Mouse (Mus musculus): ENCODE results near the gene Hs6st3. TPM values are rescaled to one million over a fixed set of nuclear protein-coding genes. Genes with fewer than 3 reads are reported as not detected.

Gene Hs6st3
- polyA plus RNA-seq, 1 experiment from 2014 or later = 1.4 TPM

GRCm38 (mm10) chr14:119892922-119893321, 754.8 kb downstream of the Hs6st3 start:
- Histone ChIP-seq H3K36me3 (ENCODE audit: insufficient read depth) (no peaks in the 10 kb centered on the region), H3K9me3 (ENCODE audit: low read depth, low read length) (no peaks in the 10 kb centered on the region), H3K4me1 (ENCODE audit: insufficient read depth) (no peaks in the 10 kb centered on the region), H3K4me3 (ENCODE audit: low read depth, low read length) (no peak overlapping the region), H3K27ac (ENCODE audit: low read depth) (no peak overlapping the region), H3K4me2 (no peak overlapping the region), H3K27me3 (ENCODE audit: insufficient read depth, low read length) (no peaks in the 10 kb centered on the region), H3K9ac (no peak overlapping the region)
- TF ChIP-seq CTCF (IDR thresholded peaks at IDR 0.05; ENCODE audit: low read depth) = no peak
- 90% methylated on average over 8 of the region's 8 CpGs for WGBS
- DNase-seq (no peak), ATAC-seq (ENCODE audit: insufficient read depth) (no peak)

GRCm38 (mm10) chr14:119895097-119895496, 757.0 kb downstream of the Hs6st3 start:
- Histone ChIP-seq H3K36me3 (ENCODE audit: insufficient read depth) (no peaks in the 10 kb centered on the region), H3K27ac (ENCODE audit: low read depth) (no peak overlapping the region), H3K4me1 (ENCODE audit: insufficient read depth) (no peaks in the 10 kb centered on the region), H3K9me3 (ENCODE audit: low read depth, low read length) (no peaks in the 10 kb centered on the region), H3K4me2 (no peak overlapping the region), H3K27me3 (ENCODE audit: insufficient read depth, low read length) (no peaks in the 10 kb centered on the region), H3K9ac (no peak overlapping the region), H3K4me3 (ENCODE audit: low read depth, low read length) (no peak overlapping the region)
- WGBS = 88% methylated on average over 8 of the region's 8 CpGs
- DNase-seq (no peak), ATAC-seq (ENCODE audit: insufficient read depth) (no peak)
- TF ChIP-seq CTCF (IDR thresholded peaks at IDR 0.05; ENCODE audit: low read depth) = no peak

DNA sequence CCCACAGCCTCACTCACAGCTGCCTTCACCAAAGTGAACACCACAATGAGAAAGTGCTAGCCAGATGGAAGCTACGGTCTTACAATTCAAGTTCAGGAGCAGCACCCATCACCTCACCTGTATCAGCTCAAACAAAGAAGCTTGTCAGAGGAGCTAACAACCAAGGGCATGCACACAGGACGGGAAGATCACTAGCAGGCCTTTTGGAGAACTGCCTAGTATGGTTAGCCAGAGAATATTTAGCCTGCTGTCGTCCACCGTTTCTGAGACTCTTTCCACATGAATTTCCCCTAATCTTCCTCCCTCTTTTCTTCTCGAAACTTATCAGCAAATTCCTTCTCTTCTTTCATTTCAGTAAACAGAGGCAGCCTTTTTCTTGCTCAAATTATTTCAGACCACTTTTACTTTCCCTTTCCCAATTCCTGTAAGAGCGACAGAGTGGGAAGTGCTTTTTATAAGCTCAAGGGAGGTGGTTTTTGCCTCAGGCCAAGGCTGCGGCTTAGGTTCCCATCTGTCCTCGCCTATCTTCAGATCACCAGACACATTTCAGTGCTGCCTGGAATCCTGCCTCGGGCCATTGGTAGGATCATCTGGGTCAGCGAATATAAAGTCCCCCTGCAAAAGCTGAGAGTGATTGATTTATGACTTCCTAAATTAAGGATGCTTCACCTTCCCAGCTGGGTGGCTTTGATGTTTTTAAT, 757.8 kb downstream of the Hs6st3 start:
- H3K9ac ChIP-seq = no peak overlapping the region
- ATAC-seq (ENCODE audit: insufficient read depth) (no peak), DNase-seq (no peak)
- no peak for TF ChIP-seq CTCF (IDR thresholded peaks at IDR 0.05; ENCODE audit: low read depth)
- H3K36me3 ChIP-seq (ENCODE audit: insufficient read depth) = no peaks in the 10 kb centered on the region
- no peak overlapping the region for H3K27ac ChIP-seq (ENCODE audit: low read depth)
- H3K4me2 ChIP-seq = no peak overlapping the region
- H3K27me3 ChIP-seq (ENCODE audit: insufficient read depth, low read length) = no peaks in the 10 kb centered on the region
- no peaks in the 10 kb centered on the region for H3K9me3 ChIP-seq (ENCODE audit: low read depth, low read length)
- no peak overlapping the region for H3K4me3 ChIP-seq (ENCODE audit: low read depth, low read length)
- WGBS = 51% methylated on average over 10 of the region's 10 CpGs
- H3K4me1 ChIP-seq (ENCODE audit: insufficient read depth) = no peaks in the 10 kb centered on the region

- no peaks in the 10 kb centered on the region for H3K27me3 ChIP-seq (ENCODE audit: insufficient read depth, low read length)
- no peak overlapping the region for H3K9ac ChIP-seq
- TF ChIP-seq CTCF (IDR thresholded peaks at IDR 0.05; ENCODE audit: low read depth) = no peak
- no peaks in the 10 kb centered on the region for H3K9me3 ChIP-seq (ENCODE audit: low read depth, low read length)
- H3K27ac ChIP-seq (ENCODE audit: low read depth) = no peak overlapping the region
- H3K4me1 ChIP-seq (ENCODE audit: insufficient read depth) = no peaks in the 10 kb centered on the region
- H3K4me3 ChIP-seq (ENCODE audit: low read depth, low read length) = no peak overlapping the region
- no peak for DNase-seq
- ATAC-seq (ENCODE audit: insufficient read depth) = no peak
- H3K4me2 ChIP-seq = no peak overlapping the region
- no peaks in the 10 kb centered on the region for H3K36me3 ChIP-seq (ENCODE audit: insufficient read depth)
Measured at GRCm38 (mm10) chr14:119902486-119902885, 764.3 kb downstream of the Hs6st3 start.

GRCm38 (mm10) chr14:119908032-119908675, 770.0 kb downstream of the Hs6st3 start:
- H3K36me3 ChIP-seq (ENCODE audit: insufficient read depth) = no peaks in the 10 kb centered on the region
- WGBS = 43% methylated on average over 13 of the region's 13 CpGs
- no peak overlapping the region for H3K9ac ChIP-seq
- peak overlapping the region; percentile 39; the same call in 1 of the 2 replicates for H3K27ac ChIP-seq (ENCODE audit: low read depth)
- H3K27me3 ChIP-seq (ENCODE audit: insufficient read depth, low read length) = no peaks in the 10 kb centered on the region
- no peak overlapping the region for H3K4me3 ChIP-seq (ENCODE audit: low read depth, low read length)
- peak; percentile 67 for ATAC-seq (ENCODE audit: insufficient read depth)
- peak overlapping the region; percentile 12 for H3K4me2 ChIP-seq
- peak; percentile 56 for DNase-seq
- TF ChIP-seq CTCF (IDR thresholded peaks at IDR 0.05; ENCODE audit: low read depth) = no peak
- H3K9me3 ChIP-seq (ENCODE audit: low read depth, low read length) = no peaks in the 10 kb centered on the region
- 0 out of 2 replicates have a peak, but pooled peaks cover 2% of the 10 kb centered on the region for H3K4me1 ChIP-seq (ENCODE audit: insufficient read depth)

DNA sequence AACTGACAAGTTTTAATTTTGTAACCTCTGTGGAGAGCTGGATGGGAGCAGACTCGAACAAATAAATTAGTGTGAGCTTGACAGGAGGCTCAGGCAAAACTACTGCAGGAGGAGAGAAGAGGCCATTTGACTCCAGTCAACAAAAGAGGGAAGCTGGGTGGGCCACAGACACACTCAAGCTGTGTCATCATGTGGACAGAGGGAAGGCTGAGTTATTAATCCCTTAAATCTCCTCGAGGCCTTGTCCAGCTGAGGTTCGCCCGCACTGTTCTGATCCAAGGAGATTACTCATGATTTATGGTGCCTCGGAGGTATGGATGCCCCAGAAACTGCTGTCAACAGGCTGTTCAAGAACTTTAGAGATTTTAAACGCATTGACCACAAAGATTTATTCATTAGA, 776.4 kb downstream of the Hs6st3 start:
- TF ChIP-seq CTCF (IDR thresholded peaks at IDR 0.05; ENCODE audit: low read depth) = no peak
- Histone ChIP-seq H3K27me3 (ENCODE audit: insufficient read depth, low read length) (no peaks in the 10 kb centered on the region), H3K9ac (no peak overlapping the region), H3K4me1 (ENCODE audit: insufficient read depth) (no peaks in the 10 kb centered on the region), H3K4me3 (ENCODE audit: low read depth, low read length) (no peak overlapping the region), H3K27ac (ENCODE audit: low read depth) (no peak overlapping the region), H3K36me3 (ENCODE audit: insufficient read depth) (no peaks in the 10 kb centered on the region), H3K4me2 (no peak overlapping the region), H3K9me3 (ENCODE audit: low read depth, low read length) (no peaks in the 10 kb centered on the region)
- 51% methylated on average over 6 of the region's 6 CpGs for WGBS
- no peak for ATAC-seq (ENCODE audit: insufficient read depth)
- DNase-seq = no peak

DNA sequence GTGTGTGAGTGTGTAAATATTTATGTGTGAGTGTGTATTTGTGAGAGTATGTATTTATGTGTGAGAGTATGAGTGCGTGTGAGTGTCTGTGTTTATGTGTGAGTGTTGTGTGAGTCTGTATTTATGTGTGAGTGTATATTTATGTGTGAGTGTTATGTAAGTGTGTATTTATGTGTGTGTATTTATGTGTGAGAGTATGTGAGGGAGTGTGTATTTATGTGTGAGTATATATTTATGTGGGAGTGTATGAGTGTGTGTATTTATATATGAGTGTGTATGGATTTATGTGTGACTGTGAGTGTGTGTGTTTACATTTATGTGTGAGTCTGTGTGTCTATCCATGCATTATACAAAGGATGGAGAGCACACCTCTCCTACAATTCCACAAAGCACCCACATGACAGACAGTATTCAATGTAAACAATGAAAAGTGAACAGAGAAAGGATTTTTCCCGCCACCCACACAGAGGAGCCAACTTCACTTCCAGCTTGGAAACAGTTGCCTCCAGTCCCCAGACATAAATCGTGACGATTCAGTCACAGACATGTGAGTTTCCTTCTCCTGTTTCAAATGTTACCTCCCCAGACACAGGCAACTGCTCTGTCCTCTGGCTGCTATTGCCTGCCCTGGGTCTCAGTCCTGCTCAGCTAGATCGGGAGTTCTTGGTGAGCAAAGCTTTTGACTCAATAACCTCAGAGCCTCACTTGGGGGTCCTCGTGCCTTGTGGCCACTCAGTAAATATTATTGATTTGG, 780.3 kb downstream of the Hs6st3 start:
- H3K36me3 ChIP-seq (ENCODE audit: insufficient read depth) = no peaks in the 10 kb centered on the region
- no peak for TF ChIP-seq CTCF (IDR thresholded peaks at IDR 0.05; ENCODE audit: low read depth)
- WGBS = 38% methylated on average over 6 of the region's 6 CpGs
- no peak overlapping the region for H3K9ac ChIP-seq
- DNase-seq (peak; percentile 47), ATAC-seq (ENCODE audit: insufficient read depth) (peak; percentile 77)
- H3K4me2 ChIP-seq = no peak overlapping the region
- no peaks in the 10 kb centered on the region for H3K27me3 ChIP-seq (ENCODE audit: insufficient read depth, low read length)
- no peaks in the 10 kb centered on the region for H3K4me1 ChIP-seq (ENCODE audit: insufficient read depth)
- H3K27ac ChIP-seq (ENCODE audit: low read depth) = 0 out of 2 replicates have a peak overlapping the region, but pooled peaks have one; percentile 22
- H3K9me3 ChIP-seq (ENCODE audit: low read depth, low read length) = no peaks in the 10 kb centered on the region
- H3K4me3 ChIP-seq (ENCODE audit: low read depth, low read length) = no peak overlapping the region

All from lung, embryonic 14.5 days (tissue).